Mouse (Mus musculus) limb, embryonic 12.5 days (tissue): Measurements from ENCODE around the gene Rassf7. TPM values are rescaled to one million over a fixed set of nuclear protein-coding genes. Genes with fewer than 3 reads are reported as not detected.

Experiments
- ATAC-seq: fragments of 200-750 bp; cut with Nextera tagmentation; 2 replicates; pipeline ENCODE4 v1.8.0; 2017; ENCODE audit warnings: low read depth, moderate TSS enrichment; ENCODE audit not compliant: insufficient number of reproducible peaks, insufficient read depth, low FRiP score, low TSS enrichment
- H3K27ac ChIP-seq: fragments of 300-500 bp; sonication (generic); 2 replicates; pipeline ENCODE4 v1.5.1; 2016; ENCODE audit warnings: mild to moderate bottlenecking, moderate library complexity
- H3K27me3 ChIP-seq: fragments of 300-500 bp; sonication (generic); 2 replicates; pipeline ENCODE4 v1.6.1; 2016; ENCODE audit warnings: mild to moderate bottlenecking, moderate library complexity
- H3K36me3 ChIP-seq: fragments of 300-500 bp; sonication (generic); 2 replicates; pipeline ENCODE4 v1.6.1; 2016; ENCODE audit warnings: mild to moderate bottlenecking, moderate library complexity
- H3K4me1 ChIP-seq: fragments of 300-500 bp; sonication (generic); replicated peaks from 2 replicates; pipeline ENCODE4 v1.6.1; 2016
- H3K4me2 ChIP-seq: fragments of 300-500 bp; sonication (generic); 2 replicates; pipeline ENCODE4 v1.6.1; 2016; ENCODE audit warnings: mild to moderate bottlenecking, moderate library complexity
- H3K4me3 ChIP-seq: fragments of 300-500 bp; sonication (generic); replicated peaks from 2 replicates; pipeline ENCODE4 v1.5.1; 2016; ENCODE audit warnings: mild to moderate bottlenecking
- H3K9ac ChIP-seq: fragments of 300-500 bp; sonication (generic); replicated peaks from 2 replicates; pipeline ENCODE4 v1.6.1; 2016; ENCODE audit warnings: mild to moderate bottlenecking, moderate library complexity
- H3K9me3 ChIP-seq: fragments of 300-500 bp; sonication (generic); 2 replicates; pipeline ENCODE4 v1.6.1; 2016; ENCODE audit warnings: mild to moderate bottlenecking, moderate library complexity
- WGBS: fragments of 180-500 bp; shearing (Covaris S2); methylation state at CpG from one replicate; pipeline ENCODE4 v1.1.7; 2016; 5-methylcytosine and 5-hydroxymethylcytosine counted together
- microRNA counts: library from miRNA; unstranded; fragments of <30 nt; microRNA quantifications from one replicate; lab custom pipeline; 2017
- microRNA-seq: library from miRNA; unstranded; fragments of <30 nt; microRNA quantifications from one replicate; pipeline ENCODE4, GENCODE M21; 2017
- polyA plus RNA-seq: library from polyadenylated mRNA; unstranded; fragments of >200 nt; fragmentation: Nextera tagmentation; extraction: Ambion mirVana; gene quantifications from 2 replicates; pipeline ENCODE4 v1.2.1, GENCODE M21; 2016

The Rassf7 gene
- polyA plus RNA-seq, 1 experiment from 2014 or later = 39.1 TPM

DNA sequence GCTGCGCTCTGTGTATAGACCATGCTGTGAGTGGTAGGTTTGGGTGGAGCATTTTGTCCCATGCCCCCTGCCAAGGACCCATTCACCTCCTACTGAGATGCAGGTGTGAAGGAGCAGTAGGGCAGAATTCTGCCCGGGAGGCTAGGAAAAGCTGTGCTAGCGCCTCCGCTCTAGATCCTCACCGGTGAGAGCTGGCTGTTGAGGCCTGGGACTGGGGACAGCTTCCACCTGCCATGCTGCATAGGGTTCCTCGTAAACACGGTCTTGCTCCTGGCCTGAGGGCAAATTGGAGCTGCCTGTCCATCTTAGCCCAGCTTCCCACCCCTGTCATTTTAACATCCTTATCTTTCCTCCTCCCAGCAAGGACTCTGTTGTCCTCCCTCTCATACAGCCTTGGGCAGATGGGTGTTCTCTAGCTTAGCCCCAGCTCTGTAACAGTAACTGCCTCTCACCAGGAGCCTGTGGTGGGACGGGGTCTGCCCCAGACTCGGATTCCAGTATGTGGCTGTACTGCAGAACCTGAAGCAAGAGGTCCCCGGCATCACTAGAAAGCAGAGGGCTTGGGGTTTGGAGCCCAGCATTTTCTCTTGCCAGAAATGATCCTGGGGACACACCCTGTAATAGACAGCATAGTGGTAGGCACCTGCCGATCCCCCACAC, 48.5 kb downstream of the Rassf7 start:
- H3K27me3 ChIP-seq = peaks cover 4% of the 10 kb centered on the region; the same call in 1 of the 2 replicates
- no peak overlapping the region for H3K27ac ChIP-seq
- no peak overlapping the region for H3K9ac ChIP-seq
- peaks cover 52% of the 10 kb centered on the region for H3K36me3 ChIP-seq
- no peak overlapping the region for H3K4me2 ChIP-seq
- ATAC-seq = no peak
- no peaks in the 10 kb centered on the region for H3K9me3 ChIP-seq
- WGBS = 70% methylated on average over 11 of the region's 11 CpGs
- H3K4me1 ChIP-seq = peaks cover 17% of the 10 kb centered on the region; the same call in 1 of the 2 replicates
- no peak overlapping the region for H3K4me3 ChIP-seq

DNA sequence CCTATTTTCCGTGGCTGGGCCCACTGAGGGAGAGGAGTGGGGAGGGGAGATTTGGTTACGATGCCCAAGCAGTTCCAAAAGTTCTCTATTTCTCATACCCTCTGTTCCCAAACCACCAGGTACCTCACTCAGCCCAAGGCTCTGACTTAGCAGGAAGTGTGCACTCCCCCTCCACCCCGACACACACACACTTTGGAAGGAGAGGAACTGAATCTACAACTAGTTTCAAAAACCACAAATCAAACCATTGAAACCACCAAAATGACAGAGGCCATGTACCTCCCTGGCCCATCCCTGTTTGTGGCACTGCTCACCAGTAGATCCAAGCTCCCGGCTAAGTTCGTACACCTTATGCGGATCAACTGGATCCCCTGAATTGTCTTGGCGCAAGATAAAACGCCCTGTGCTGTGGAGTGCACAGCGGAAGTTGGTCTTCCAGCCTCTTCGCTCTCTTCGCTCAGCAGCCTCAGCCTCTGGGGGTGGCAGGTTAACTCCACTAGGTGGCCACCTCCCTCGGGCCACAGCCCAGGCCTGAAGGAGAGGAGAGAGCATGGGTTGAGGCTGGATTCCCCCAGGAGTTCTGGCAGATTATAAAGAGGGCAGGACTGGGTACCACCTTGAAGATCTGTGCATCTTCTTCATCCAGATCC, 49.2 kb downstream of the Rassf7 start:
- ATAC-seq = peak; percentile 53; the same call in 1 of the 2 replicates
- H3K4me3 ChIP-seq = no peak overlapping the region
- no peak overlapping the region for H3K27ac ChIP-seq
- H3K9me3 ChIP-seq = no peaks in the 10 kb centered on the region
- peaks cover 17% of the 10 kb centered on the region; the same call in 1 of the 2 replicates for H3K4me1 ChIP-seq
- no peak overlapping the region for H3K9ac ChIP-seq
- WGBS = 30% methylated on average over 12 of the region's 12 CpGs
- peaks cover 4% of the 10 kb centered on the region; the same call in 1 of the 2 replicates for H3K27me3 ChIP-seq
- H3K36me3 ChIP-seq = peaks cover 45% of the 10 kb centered on the region
- H3K4me2 ChIP-seq = peak overlapping the region; percentile 81

DNA sequence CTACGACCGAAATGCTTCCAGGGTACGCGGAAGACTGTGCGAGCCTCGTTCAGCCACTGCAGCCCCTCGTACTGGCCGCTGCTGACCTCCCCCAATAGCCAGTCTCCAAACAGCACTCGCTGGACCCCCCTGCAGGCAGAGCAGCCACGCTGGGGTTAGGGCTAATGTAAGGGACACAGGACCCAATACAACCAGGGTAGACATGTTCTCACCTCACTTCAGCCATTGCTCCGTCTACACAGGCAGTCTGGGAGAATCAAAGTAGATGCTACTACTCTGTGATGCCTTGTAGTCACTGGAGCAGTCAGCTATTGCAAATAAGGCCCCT, 49.7 kb downstream of the Rassf7 start:
- H3K9ac ChIP-seq = no peak overlapping the region
- H3K36me3 ChIP-seq = peaks cover 40% of the 10 kb centered on the region
- ATAC-seq = no peak
- peak overlapping the region; percentile 81 for H3K4me2 ChIP-seq
- peaks cover 4% of the 10 kb centered on the region; the same call in 1 of the 2 replicates for H3K27me3 ChIP-seq
- peaks cover 17% of the 10 kb centered on the region; the same call in 1 of the 2 replicates for H3K4me1 ChIP-seq
- H3K4me3 ChIP-seq = no peak overlapping the region; the same call in 1 of the 2 replicates
- peak overlapping the region; percentile 47; the same call in 1 of the 2 replicates for H3K27ac ChIP-seq
- 38% methylated on average over 11 of the region's 11 CpGs for WGBS
- no peaks in the 10 kb centered on the region for H3K9me3 ChIP-seq

DNA sequence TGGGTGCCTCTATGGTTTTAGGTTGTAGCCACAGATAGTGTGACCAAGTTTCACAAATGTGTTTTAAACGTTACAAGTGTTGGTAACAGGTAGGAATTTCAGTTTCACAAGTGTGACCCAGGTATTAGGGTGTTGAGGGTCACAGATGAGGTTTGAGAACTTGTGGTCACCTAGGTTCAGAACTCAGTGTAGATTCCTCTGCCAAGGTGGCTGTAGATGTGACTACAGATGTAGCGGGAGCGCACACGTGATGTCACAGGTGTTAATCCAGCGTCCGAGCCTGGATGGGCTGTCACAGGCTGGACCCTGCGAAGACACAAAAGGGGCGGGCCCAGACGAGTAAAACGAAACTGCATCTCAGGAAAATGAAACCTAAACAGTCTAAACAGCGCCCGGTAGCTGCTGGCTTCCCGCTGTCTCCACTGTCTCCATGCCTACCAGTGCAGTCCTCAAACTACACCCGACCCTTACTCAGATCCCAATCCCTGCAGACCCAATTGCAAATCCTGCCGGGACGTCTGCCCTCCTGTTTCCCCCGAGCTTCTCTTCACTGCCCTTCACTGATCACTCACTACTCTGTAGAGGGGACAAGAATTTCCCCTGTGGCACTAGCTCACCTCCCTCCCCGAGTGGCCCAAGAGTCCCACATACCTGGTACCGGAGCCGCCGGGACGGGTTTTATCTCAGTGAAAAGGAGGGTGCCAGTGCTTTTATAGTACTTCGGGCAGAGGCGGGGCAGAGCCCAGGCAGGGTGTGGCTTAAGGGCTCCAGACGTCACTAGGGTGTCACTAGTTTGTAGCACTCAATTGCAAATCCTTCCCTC, 50.3 kb downstream of the Rassf7 start, which contains the start of gene Irf7:
TSS of gene Irf7 (minus strand) at position 743 of the 823 bp plus-strand sequence.
- Histone ChIP-seq H3K4me1 (peaks cover 17% of the 10 kb centered on the region; the same call in 1 of the 2 replicates), H3K36me3 (peaks cover 35% of the 10 kb centered on the region), H3K4me3 (peak within 1 kb of the TSS; percentile 44), H3K27me3 (peaks cover 4% of the 10 kb centered on the region; the same call in 1 of the 2 replicates), H3K9ac (peak within 1 kb of the TSS; percentile 59), H3K9me3 (no peaks in the 10 kb centered on the region), H3K4me2 (peak within 1 kb of the TSS; percentile 81), H3K27ac (peak within 1 kb of the TSS; percentile 47; the same call in 1 of the 2 replicates)
- peak; percentile 29; the same call in 1 of the 2 replicates for ATAC-seq
- 10% methylated on average over 25 of the region's 25 CpGs for WGBS

MicroRNAs encoded within 50 kb of the gene (microRNA counts, 519-probe panel; counts per million panel counts)
- 6,001 counts per million, percentile 71 among the panel's probes with 10 or more counts for microRNA mmu-miR-210 (lab: Ali Mortazavi, UCI)

Small RNA genes lying within 50 kb of the gene (microRNA-seq; reads per million reads assigned to microRNA genes)
- gene Mir210 = 477 reads per million, percentile 69 among the genes with 10 or more reads in this experiment

Other genes starting within 250 kb of the Rassf7 start
- 77.8 and 78.8 TPM in 2 replicates for gene Ifitm1, start 248.6 kb upstream of the Rassf7 start, polyA plus RNA-seq
- 56.5 and 68.6 TPM in 2 replicates for gene Ifitm3, start 205.1 kb upstream of the Rassf7 start, polyA plus RNA-seq
- not detected in 2 replicates for gene Ifitm6, start 197.9 kb upstream of the Rassf7 start, polyA plus RNA-seq
- not detected in 2 replicates for gene Gm17387, start 186.7 kb upstream of the Rassf7 start, polyA plus RNA-seq
- 37.3 and 40.1 TPM in 2 replicates for gene B4galnt4, start 154.8 kb upstream of the Rassf7 start, polyA plus RNA-seq
- 14.6 and 14.9 TPM in 2 replicates for gene Pkp3, start 137.6 kb upstream of the Rassf7 start, polyA plus RNA-seq
- gene Sigirr, start 115.3 kb upstream of the Rassf7 start, polyA plus RNA-seq = 2.2 and 2.5 TPM in 2 replicates
- 1.6 and 2.0 TPM in 2 replicates for gene Ano9, start 98.1 kb upstream of the Rassf7 start, polyA plus RNA-seq
- 76.0 and 76.7 TPM in 2 replicates for gene Ptdss2, start 93.5 kb upstream of the Rassf7 start, polyA plus RNA-seq
- 88.5 and 91.5 TPM in 2 replicates for gene Rnh1, start 43.0 kb upstream of the Rassf7 start, polyA plus RNA-seq
- 95.3 and 98.1 TPM in 2 replicates for gene Hras, start 21.9 kb upstream of the Rassf7 start, polyA plus RNA-seq
- 17.0 and 19.0 TPM in 2 replicates for gene Lrrc56, start 21.7 kb upstream of the Rassf7 start, polyA plus RNA-seq
- 4.2 and 5.2 TPM in 2 replicates for gene Lmntd2, start 1.8 kb upstream of the Rassf7 start, polyA plus RNA-seq
- 95.8 and 102 TPM in 2 replicates for gene Phrf1, start 12.9 kb downstream of the Rassf7 start, polyA plus RNA-seq
- gene Irf7, start 50.6 kb downstream of the Rassf7 start, polyA plus RNA-seq = 0.51 and 1.0 TPM in 2 replicates
- gene Cdhr5, start 60.9 kb downstream of the Rassf7 start, polyA plus RNA-seq = not detected in 2 replicates
- gene Sct, start 63.3 kb downstream of the Rassf7 start, polyA plus RNA-seq = 10.5 and 11.4 TPM in 2 replicates
- gene Drd4, start 76.1 kb downstream of the Rassf7 start, polyA plus RNA-seq = 1.6 TPM in 2 replicates
- gene Deaf1, start 111.8 kb downstream of the Rassf7 start, polyA plus RNA-seq = 61.8 and 66.5 TPM in 2 replicates
- 50.7 and 52.0 TPM in 2 replicates for gene Tmem80, start 111.9 kb downstream of the Rassf7 start, polyA plus RNA-seq
- gene Eps8l2, start 123.0 kb downstream of the Rassf7 start, polyA plus RNA-seq = 5.1 and 6.3 TPM in 2 replicates
- gene Taldo1, start 176.3 kb downstream of the Rassf7 start, polyA plus RNA-seq = 299 and 318 TPM in 2 replicates
- 60.6 and 63.8 TPM in 2 replicates for gene Gatd1, start 198.3 kb downstream of the Rassf7 start, polyA plus RNA-seq
- 5.6 and 6.3 TPM in 2 replicates for gene Cend1, start 213.6 kb downstream of the Rassf7 start, polyA plus RNA-seq
- gene Slc25a22, start 222.0 kb downstream of the Rassf7 start, polyA plus RNA-seq = 33.1 and 38.3 TPM in 2 replicates
- gene Pidd1, start 228.2 kb downstream of the Rassf7 start, polyA plus RNA-seq = 16.4 and 19.2 TPM in 2 replicates
- gene Rplp2, start 231.5 kb downstream of the Rassf7 start, polyA plus RNA-seq = 1,204 and 1,293 TPM in 2 replicates
- gene Pnpla2, start 239.3 kb downstream of the Rassf7 start, polyA plus RNA-seq = 13.7 and 14.9 TPM in 2 replicates
- 7.7 and 9.8 TPM in 2 replicates for gene Cracr2b, start 245.2 kb downstream of the Rassf7 start, polyA plus RNA-seq